Mouse (Mus musculus) embryo, embryonic 11.5 days (tissue): ENCODE data around the gene Ugt1a6b.
"Not testable (repeated sequence)": the region's sequence is repeated elsewhere in the genome, so short reads cannot be mapped to it uniquely, and the experiment has no call there.

Experiments used
- DNase-seq: peaks from one replicate; pipeline ENCODE4 v3.0.0-alpha.2; 2012; ENCODE audit warnings: low read depth, low spot score

Gene Ugt1a6b

DNA sequence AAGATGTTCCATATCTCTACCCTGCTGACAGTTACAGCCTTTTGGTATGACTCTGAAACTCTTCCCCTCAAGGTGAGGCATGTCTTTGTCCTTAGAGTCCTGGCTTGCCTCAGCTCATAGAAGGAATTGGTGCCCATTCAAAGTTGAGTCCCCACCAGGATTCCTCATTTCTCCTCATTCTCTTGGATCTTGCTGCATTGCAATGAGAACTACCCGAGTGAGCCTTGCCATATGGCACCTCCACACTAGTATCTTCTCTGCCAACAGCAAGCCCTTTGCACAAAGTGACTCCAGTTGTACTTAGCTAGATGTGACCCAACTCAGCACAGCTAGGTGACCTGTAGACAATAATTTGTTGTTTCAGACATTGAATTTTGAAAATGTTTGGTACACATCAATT lies 120.5 kb downstream of the Ugt1a6b start:
- no peak for DNase-seq

GRCm38 (mm10) chr1:88224029-88224776 lies 121.2 kb downstream of the Ugt1a6b start:
- DNase-seq = no peak

DNA sequence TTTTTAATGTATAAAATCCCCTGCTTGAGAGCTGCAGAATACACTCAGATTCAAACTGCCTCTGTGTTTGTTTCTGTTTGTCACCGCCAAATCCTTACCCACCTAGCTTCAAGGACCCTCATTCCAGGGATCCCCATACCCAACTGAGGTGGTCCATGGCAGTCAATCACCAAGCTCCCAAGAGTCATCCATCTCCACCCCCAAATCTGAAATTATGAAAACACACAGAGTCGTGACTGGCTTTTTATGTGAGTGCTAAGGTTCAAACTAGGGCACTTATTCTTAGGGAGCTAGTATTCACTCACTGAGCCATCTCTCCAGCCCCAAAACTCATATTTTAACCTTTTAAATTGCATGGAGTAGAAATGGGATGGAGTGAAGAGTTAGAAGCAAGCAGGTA lies 122.2 kb downstream of the Ugt1a6b start:
- not testable (repeated sequence) for DNase-seq

GRCm38 (mm10) chr1:88225741-88226140 lies 122.7 kb downstream of the Ugt1a6b start:
- DNase-seq = no peak

GRCm38 (mm10) chr1:88226670-88227379 lies 123.8 kb downstream of the Ugt1a6b start, which contains the start of gene Mroh2a:
Gene Mroh2a, plus strand, starts transcription at chr1:88226986.
- DNase-seq = no peak

- DNase-seq = no peak
Measured at GRCm38 (mm10) chr1:88227482-88227881, 124.4 kb downstream of the Ugt1a6b start.

DNA sequence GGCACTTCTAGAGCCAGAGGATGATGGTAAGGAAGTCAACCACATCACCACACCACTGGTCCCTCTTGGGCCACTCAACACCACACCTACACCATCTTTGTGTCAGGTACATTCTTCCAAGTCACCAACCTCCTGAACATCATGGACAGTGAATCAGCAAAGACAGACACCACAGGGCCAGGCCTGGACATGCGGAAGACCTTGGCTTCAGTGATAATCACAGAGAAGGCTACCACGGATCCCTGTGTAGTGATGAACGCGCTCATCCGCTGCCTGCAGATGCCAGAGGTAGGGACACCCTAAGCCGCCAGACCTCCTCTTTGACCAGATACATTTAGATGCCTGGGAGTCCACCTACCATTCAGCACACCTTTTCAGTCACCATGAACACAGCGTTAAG lies 125.1 kb downstream of the Ugt1a6b start:
- no peak for DNase-seq

DNA sequence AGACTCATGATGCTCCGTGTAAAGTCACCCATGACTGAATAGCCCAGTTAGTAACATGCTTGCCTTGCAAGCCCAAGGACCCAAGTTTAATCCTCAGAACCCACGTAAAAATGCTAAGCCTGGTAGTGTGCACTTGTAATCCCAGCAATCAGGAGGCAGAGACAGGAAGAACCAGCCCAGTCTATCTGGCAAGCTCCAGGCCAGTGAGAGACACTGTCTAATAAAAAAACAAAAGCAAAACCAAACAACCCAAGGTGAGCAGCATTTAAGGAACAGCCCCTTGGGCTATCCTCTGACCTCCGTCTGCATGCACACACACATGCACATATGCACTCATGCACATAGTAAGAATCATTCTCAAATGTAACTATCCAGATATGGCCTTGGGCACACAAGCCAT lies 126.5 kb downstream of the Ugt1a6b start:
- no peak for DNase-seq

GRCm38 (mm10) chr1:88229986-88230385 lies 126.9 kb downstream of the Ugt1a6b start:
- DNase-seq = no peak

DNA sequence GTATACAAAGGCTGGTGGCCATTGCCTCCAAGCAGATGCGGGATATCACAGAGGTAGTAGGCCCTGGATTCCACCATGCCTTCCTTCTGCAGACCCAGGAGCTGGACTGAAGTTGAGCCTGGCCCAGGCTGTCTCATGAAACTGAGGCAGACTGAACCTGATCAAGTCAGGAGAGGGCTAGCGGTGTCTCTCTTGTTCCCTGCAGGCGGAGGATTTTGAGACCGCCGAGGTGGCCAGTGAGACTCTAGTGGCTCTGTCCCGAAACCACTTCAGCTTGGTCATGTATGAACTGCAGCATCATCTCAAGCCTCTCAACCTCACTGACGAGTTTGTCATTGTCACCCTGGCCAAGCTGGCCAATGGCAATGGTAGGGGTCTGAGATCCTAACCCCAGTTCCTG lies 127.4 kb downstream of the Ugt1a6b start:
- DNase-seq = no peak

DNA sequence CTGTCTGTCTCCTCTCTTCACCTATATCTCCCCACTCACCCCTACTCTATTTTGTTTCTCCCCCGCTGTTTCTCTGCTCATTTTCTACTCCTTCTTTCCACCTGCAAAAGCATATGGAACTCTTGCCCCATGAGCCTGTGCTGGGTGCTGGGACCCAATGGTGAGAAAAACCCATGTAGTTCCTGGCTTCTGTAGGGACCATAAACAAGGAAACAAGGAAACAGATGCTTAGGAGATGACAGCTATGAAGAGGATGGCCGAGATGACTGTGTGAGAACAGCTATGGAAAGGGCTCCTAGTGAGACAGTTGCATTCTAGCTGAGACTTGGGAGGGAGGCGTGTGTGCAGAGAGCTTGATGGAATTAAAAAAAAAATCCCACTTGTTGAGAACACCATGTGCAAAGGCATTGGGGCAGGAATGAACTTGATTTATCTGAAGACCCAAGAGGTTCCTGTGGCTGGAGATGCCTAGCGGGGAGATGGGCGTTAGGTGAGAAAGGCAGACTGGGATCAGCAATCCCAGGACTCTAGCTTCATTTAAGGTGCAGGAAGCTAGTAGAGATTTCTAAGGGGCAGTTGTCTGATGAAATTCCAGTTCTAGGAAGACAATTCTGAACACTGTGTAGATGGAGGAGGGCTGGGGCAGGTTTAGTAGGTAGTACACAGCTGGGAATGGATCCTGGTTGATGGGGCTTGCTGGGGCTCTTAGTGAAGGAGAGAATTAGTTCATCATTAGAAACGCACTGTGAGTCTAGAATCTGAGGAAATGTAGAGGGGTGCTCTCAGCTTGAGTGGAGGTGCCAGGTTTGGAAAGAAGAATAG lies 128.1 kb downstream of the Ugt1a6b start:
- no peak for DNase-seq

- DNase-seq = no peak
Measured at GRCm38 (mm10) chr1:88231803-88232499, 128.9 kb downstream of the Ugt1a6b start.

- DNase-seq = no peak
Measured at GRCm38 (mm10) chr1:88232664-88233380, 129.8 kb downstream of the Ugt1a6b start.

- DNase-seq = no peak
Measured at GRCm38 (mm10) chr1:88233421-88234247, 130.6 kb downstream of the Ugt1a6b start.

- no peak for DNase-seq
Measured at GRCm38 (mm10) chr1:88234248-88234610, 131.2 kb downstream of the Ugt1a6b start.

DNA sequence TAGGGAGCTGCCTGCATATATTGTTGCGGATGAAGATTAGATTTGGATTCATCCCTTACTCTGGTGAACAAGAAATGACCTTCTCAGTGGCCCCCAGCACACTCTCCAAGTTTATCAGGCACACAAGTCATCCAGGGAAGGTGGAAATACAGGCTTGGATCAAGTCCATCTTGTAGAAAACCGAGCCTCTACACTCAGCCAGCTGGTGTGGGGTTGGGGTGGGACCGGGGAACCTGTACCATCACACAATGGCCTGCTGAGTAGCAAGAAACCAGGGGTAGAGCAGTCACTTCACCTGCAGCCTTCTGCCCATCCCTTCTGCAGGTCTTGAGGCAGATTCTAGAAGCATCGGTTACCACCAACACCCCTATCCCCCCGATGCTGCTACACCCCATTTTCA lies 131.6 kb downstream of the Ugt1a6b start:
- no peak for DNase-seq

DNA sequence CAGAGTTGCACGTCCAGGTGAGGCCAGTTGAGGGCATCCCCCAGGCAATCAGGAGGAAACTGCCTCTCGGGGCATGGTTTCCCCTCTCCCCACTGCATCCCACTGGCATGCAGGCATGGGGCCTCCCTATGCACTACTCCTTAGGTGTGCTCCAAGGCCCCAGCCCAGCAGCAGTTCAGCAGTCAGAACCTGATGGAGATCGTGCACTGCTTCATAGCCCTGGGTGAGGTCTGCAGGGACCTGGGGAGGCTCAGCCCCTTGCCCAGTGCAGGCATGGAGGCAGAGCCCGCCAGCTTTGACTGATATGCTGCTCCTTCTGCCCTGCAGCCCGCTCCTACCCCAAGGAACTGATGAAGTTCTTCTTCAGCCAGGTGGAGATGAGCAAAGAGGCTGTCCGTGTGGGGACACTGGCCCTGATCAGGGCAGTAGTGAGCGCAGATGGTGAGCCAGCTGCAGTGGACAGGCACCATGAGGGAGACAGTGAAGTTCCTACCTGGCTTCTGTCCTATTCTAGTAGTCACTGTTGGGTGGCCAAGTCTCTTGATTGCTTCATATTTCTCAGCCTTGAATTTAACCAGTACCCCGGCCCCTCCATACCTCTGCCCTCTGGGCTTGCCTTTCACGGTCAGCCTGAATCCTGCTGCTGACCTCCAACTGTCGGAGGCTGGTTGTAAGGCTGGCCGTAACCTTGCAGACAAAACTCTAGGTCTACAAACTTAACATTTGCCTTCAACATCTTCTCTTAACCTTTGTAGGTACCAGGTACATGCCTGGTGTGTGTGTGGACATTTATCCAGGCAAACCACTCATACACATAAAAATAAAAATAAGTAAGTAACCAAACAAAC lies 132.2 kb downstream of the Ugt1a6b start:
- DNase-seq = no peak

DNA sequence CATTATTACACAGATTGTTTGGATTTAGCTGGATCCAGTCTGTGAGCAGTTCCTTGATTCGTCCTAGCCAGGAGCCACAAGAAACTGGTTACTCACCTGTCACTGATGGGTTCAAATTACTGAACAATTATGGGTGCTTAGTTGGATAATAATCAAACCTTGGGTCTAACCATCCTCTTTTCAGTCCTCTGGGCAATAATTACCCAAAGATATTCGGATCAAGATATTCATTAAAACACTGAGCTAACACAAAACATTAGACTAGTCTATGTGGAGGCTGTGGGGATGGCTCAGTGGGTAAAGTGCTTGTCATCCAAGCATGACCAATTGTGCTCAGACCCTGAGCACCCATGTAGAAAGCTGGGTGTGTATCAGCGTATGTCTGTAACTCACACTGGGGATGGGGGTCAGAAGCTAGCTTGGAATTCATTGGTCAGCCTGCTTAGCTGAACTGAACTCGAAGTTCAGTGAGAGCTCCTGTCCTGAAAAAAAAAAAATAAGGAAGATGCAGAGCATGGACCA lies 132.9 kb downstream of the Ugt1a6b start:
- no peak for DNase-seq

DNA sequence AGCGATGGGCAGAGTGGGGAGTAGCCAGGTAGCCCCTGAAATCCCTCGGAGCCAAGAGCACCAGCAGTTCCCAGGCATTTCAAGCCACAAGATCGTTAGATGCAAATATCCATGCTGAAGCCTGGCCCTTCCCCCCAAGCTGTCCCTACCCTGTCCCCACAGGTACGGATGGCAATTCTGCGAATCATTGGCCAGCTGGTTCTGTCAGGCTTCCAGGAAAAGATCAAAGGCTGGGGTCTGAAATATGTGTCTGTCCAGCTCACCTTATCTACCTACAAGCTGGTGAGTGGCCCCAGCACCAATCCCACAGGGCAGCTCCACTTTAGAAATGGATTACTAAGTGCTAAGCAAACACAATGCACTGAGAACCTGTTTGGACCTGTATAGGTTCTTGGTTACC lies 134.3 kb downstream of the Ugt1a6b start:
- DNase-seq = no peak
